Mouse (Mus musculus): ENCODE results near the gene Calca. TPM values are rescaled to one million over a fixed set of nuclear protein-coding genes. Genes with fewer than 3 reads are reported as not detected.
"Not testable (repeated sequence)": the region's sequence is repeated elsewhere in the genome, so short reads cannot be mapped to it uniquely, and the experiment has no call there.

Calca gene
- total RNA-seq (2021) = not detected in 2 replicates
- long read RNA-seq = 0 reads

DNA sequence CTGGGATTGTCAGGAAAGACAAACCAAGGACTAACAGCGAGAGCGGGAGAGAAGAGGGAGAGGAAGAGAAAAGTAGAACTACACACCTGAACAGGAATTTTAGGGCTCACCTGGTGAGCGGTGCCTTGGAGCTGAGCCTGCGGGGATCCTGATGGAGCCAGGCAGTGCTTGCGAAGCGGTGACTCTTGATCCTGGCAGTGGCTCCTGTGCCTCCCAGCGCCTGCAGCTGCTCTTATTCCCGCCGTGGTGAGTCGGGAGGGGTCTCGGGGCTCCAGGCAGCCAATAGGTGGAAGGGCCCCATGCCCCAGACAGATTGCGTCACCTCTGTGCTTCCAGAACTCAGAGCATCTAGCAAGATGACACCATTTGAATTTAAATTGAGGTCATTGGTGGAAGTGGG is at the start of gene Calca:
TSS of gene Calca (minus strand) at position 256 of the 400 bp plus-strand sequence.
- no peak for DNase-seq

DNA sequence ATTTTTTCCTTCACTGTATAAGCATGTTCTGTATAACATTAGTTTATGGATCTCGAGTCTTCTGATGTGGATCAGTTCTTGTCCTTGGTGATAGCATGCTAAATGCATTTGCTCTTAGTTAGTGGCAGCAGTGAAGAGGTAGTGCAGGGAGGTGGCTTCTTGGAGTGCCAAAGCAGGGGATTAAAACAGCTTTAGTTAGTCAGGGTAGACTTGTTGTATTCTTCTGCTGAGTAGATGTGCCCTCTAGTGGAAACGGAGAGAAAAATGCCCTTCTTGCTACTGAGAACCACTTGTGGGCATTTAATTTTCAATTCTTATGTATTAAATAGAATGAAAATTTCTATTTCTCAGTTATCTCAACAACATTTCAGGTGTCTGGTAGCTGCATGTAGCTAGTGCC is 36.5 kb upstream of the Calca start:
- DNase-seq = no peak

GRCm38 (mm10) chr7:114671405-114671804 is 35.2 kb upstream of the Calca start:
- DNase-seq = no peak

- no peak for DNase-seq
Observed at GRCm38 (mm10) chr7:114649730-114650129, 13.6 kb upstream of the Calca start.

- DNase-seq = no peak
Observed at GRCm38 (mm10) chr7:114648791-114649190, 12.6 kb upstream of the Calca start.

DNA sequence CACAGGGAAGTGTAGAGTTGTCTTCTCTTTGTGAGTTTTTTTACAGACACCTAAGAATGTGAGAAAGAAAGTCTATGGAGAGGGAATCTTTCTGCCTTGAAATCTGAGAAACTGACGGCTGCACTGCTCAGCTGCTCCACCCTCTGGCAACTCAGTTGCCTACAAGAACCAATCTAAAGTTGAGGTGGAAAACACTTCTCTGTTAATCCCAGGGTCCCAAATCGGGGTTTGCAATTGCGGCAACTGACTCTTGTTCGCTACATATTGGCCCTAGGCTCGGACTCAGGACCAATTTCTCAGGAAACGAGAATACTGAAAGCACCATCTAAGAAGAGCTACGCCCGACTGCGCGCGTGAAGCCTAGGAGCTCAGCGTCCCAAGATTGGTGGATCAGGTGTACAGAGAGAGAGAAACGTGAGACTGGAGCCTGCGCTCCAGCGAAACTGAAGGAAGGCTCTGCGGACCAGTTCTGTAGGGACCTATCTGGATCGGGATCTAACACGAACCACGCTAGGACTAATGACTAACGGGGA is 522 bp downstream of the Calca start:
- peak; percentile 18 for DNase-seq

- no peak for DNase-seq
Observed at GRCm38 (mm10) chr7:114634386-114634785, 1.8 kb downstream of the Calca start.

DNA sequence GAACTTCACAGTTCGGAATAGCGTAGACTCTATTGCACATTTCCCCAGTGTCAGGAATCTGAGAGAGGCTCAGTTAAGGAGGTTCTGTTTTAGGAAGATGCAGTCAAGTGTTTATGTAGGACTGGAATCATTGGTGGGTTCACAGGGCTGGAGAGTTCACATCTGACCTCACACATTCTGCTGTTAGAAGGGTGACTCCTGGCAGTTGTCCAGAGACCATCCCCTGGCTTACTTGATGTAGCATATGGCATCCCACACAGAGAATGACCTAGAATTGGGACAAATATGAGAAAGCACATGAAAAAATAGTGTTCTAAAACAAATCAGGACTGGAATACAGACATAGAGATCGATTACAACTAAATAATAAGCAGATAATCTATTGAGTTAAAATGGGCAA is 10.2 kb downstream of the Calca start:
- no peak for DNase-seq

DNA sequence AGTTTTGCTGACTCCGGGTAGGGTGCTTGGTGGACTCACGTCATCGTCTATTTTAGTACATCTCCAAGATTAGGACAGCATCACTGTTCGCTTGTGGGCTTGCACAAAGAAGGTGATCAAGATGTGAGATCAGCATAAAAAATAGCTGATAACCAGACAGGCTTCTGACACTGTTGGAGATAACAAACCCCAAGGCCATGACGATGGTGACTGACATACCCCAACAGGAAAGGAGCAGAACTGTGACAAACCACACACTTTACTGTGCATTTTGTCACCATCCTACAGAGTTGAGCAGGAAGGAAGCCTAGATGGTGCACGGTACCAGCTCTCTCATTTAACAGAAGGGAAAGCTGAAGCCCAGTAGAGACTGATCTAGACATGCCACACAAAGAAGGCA is 19.4 kb downstream of the Calca start:
- DNase-seq = no peak

DNA sequence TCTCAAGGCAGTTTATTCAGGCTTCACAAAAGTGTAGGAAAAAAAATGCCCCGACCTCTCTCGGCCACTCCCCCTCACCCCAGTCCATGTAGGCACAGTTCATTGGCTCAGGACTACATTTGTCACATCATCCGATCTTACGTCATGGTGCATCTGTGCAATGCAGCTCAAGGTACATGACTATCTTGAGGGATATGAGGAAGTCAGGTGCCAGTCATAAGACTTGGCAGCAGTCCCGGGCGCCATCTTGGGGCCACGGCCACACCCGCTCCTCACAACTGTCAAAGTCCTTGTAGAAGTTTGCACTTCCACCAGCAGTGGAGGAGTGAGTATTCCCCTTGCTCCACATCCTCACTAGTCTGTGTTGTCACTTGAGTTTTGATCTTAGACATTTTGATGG is 41.8 kb downstream of the Calca start:
- DNase-seq = not testable (repeated sequence)

DNA sequence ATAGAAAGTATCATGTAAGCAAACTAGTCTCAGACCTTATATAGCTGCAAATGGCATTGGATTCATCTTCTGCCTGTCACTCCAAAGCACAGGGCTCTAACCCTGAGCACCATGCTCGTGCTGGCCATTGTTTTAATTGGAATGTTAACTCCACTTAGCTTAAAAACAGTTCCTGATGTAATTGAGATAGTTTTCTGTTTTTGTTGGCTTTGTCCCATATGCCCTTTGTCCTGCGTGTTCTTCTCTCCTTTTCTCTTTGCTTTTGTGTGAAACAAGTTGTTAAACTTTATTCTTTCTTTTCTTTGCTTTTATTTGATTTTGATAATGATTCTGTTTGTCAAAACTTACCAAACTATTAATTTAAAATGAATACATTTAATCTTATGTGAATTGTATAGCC is 53.7 kb downstream of the Calca start:
- no peak for DNase-seq

Other genes with a start within 250 kb of the Calca start
- gene Pde3b, start 221.1 kb downstream of the Calca start, total RNA-seq (2021) = 22.9 and 33.1 TPM in 2 replicates
- gene Cyp2r1, start 73.4 kb downstream of the Calca start, total RNA-seq (2021) = 2.0 and 3.2 TPM in 2 replicates
- gene Calcb, start 82.3 kb upstream of the Calca start, total RNA-seq (2021) = not detected in 2 replicates
- gene Insc, start 107.3 kb upstream of the Calca start, total RNA-seq (2021) = 1.5 and 2.6 TPM in 2 replicates